In the genomic region with DNA sequence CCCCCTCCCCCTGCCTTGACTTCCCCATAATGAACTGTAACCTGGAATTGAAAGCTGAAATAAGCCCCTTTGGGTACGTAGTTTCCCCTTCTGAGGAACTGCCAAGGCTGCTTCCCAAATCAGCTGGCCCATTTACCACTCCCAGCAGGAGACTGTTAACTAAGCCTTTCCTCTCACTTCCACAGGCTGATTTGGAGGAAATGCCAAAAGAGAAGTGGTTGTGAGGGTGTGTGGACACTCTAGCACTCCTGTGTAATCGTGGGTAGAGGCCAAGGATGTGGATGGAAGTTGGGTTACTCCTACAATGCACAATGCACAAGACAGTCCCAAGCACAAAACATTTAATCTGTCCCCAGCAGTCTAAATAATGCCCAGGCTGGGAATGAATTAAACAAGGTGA, we compare ENCODE assay signal across 8 mouse cellular contexts. TPM values are rescaled to one million over a fixed set of nuclear protein-coding genes. Genes with fewer than 3 reads are reported as not detected.
DNase-seq lines count a peak whose midpoint lies in the region; ATAC-seq lines count a peak whose summit lies in the region.
"Had no signal": no experiment of that assay in that cellular context is flagged by ENCODE, and none has a peak within 500 bp of the region (broad histone marks: within the 10 kb centered on the region; RNA-seq: fewer than 3 reads in every experiment).

No protein-coding gene starts in this region.

- no peak for DNase-seq in kidney, postnatal 14 days
- no peak for DNase-seq in embryonic facial prominence, embryonic 14.5 days (ENCODE audit: low spot score)
- no peak for DNase-seq in cerebellum, adult 18-20 months
- DNase-seq in adrenal gland, postnatal 36 days, result no peak
- DNase-seq: cerebellum, adult 11-12 months had no signal

- H3K9ac ChIP-seq in kidney, embryonic 16.5 days (replicated peaks; ENCODE audit: low read length), result no peak overlapping the region
- no peak overlapping the region for H3K9ac ChIP-seq in embryonic facial prominence, embryonic 14.5 days (ENCODE audit: low read depth, low read length)

- peaks cover 39% of the 10 kb centered on the region for H3K4me1 ChIP-seq in kidney, embryonic 16.5 days (ENCODE audit: insufficient read depth, low read length)
- peaks cover 24% of the 10 kb centered on the region for H3K4me1 ChIP-seq in embryonic facial prominence, embryonic 14.5 days (ENCODE audit: control insufficient read depth, insufficient read depth, low read length)

- H3K27ac ChIP-seq in kidney, embryonic 16.5 days (ENCODE audit: low read length), result no peak overlapping the region
- H3K27ac ChIP-seq in embryonic facial prominence, embryonic 14.5 days (replicated peaks; ENCODE audit: low read depth, low read length), result no peak overlapping the region

- 75% methylated on average over 2 of the region's 2 CpGs for WGBS in kidney, embryonic 16.5 days
- 75% methylated on average over 2 of the region's 2 CpGs for WGBS in embryonic facial prominence, embryonic 14.5 days

- H3K27me3 ChIP-seq in kidney, embryonic 16.5 days (ENCODE audit: insufficient read depth, low read length), result no peaks in the 10 kb centered on the region
- H3K27me3 ChIP-seq in embryonic facial prominence, embryonic 14.5 days (replicated peaks; ENCODE audit: control insufficient read depth, insufficient read depth, low read length), result no peaks in the 10 kb centered on the region

- H3K4me3 ChIP-seq in kidney, embryonic 16.5 days (ENCODE audit: low read length), result no peak overlapping the region
- peak overlapping the region; percentile 60; the same call in 1 of the 2 replicates for H3K4me3 ChIP-seq in embryonic facial prominence, embryonic 14.5 days (ENCODE audit: low read depth, low read length)

- H3K4me2 ChIP-seq in kidney, embryonic 16.5 days (replicated peaks; ENCODE audit: low read depth, low read length), result peak overlapping the region; percentile 91; the same call in 1 of the 2 replicates
- peak overlapping the region; percentile 97 for H3K4me2 ChIP-seq in embryonic facial prominence, embryonic 14.5 days (ENCODE audit: low read depth, low read length)

- ATAC-seq in kidney, embryonic 16.5 days (ENCODE audit: low FRiP score, low TSS enrichment), result no peak
- ATAC-seq in embryonic facial prominence, embryonic 14.5 days (ENCODE audit: low read depth), result no peak
- peak; percentile 7 for ATAC-seq in inflammation-experienced regulatory T-cells, adult 6 months
- peak; percentile 76 for ATAC-seq in megakaryocyte progenitor cell, adult 5-6 weeks (replicated peaks; ENCODE audit: poor library complexity)

- H3K36me3 ChIP-seq in kidney, embryonic 16.5 days (ENCODE audit: insufficient read depth, low read length), result no peaks in the 10 kb centered on the region
- no peaks in the 10 kb centered on the region for H3K36me3 ChIP-seq in embryonic facial prominence, embryonic 14.5 days (ENCODE audit: control insufficient read depth, insufficient read depth, low read length)

- H3K9me3 ChIP-seq in kidney, embryonic 16.5 days (ENCODE audit: low read length), result peaks cover 10% of the 10 kb centered on the region; the same call in 1 of the 2 replicates
- H3K9me3 ChIP-seq in embryonic facial prominence, embryonic 14.5 days (ENCODE audit: control insufficient read depth, low read length), result peaks cover 6% of the 10 kb centered on the region

RNA-seq across cellular contexts. Expression of a gene that starts 0.7 kb away (rescaled TPM):
- polyA plus RNA-seq in kidney, embryonic 16.5 days (2015; fragmentation: Nextera tagmentation; extraction: Ambion mirVana), result 8.7 and 9.1 TPM in 2 replicates
- polyA plus RNA-seq in embryonic facial prominence, embryonic 14.5 days (2014; fragmentation: Nextera tagmentation; extraction: Ambion mirVana), result 11.0 and 12.5 TPM in 2 replicates
- 10 to 100 TPM; 45.7 to 59.8 (median 53.3) TPM for polyA plus RNA-seq in inflammation-experienced regulatory T-cells, adult 6 months (2017; shearing (Covaris generic))
- 119 and 135 TPM in 2 replicates for total RNA-seq in megakaryocyte progenitor cell, adult 5-6 weeks (2015)
- 68.0 and 70.5 TPM in 2 replicates for total RNA-seq in megakaryocyte progenitor cell, adult 5-6 weeks (2017)
- total RNA-seq in adrenal gland, postnatal 36 days (2021), result 10 to 100 TPM in 1 of 2 experiments, 1 to 10 TPM in 1; 8.6 to 15.8 TPM

Comparison
In these comparisons a context has a peak if more than half of its experiments do, and no peak if none do; other contexts are left out.
1. ATAC-seq: peak in inflammation-experienced regulatory T-cells, adult 6 months (single experiment) and megakaryocyte progenitor cell, adult 5-6 weeks (single experiment); none in kidney, embryonic 16.5 days (single experiment) and embryonic facial prominence, embryonic 14.5 days (single experiment).